Mouse (Mus musculus): Measurements from ENCODE around the gene Abl1.

- TF ChIP-seq CTCF (conservative IDR thresholded peaks at IDR 0.05 in 1 of 2, IDR thresholded peaks at IDR 0.05 in 1 of 2; ENCODE audit: low read depth in 2 of 2, low read length in 2 of 2) (no peak), ELF1 (IDR thresholded peaks at IDR 0.05; ENCODE audit: low read depth, low read length) (no peak), HCFC1 (IDR thresholded peaks at IDR 0.05; ENCODE audit: low read depth, low read length) (no peak), POLR2A (IDR thresholded peaks at IDR 0.05; ENCODE audit: low read depth, low read length) (no peak), MAZ (IDR thresholded peaks at IDR 0.05; ENCODE audit: low read depth, low read length) (no peak), RAD21 (IDR thresholded peaks at IDR 0.05; ENCODE audit: low read depth, low read length) (no peak), CHD2 (IDR thresholded peaks at IDR 0.05; ENCODE audit: low read length) (no peak), NRF1 (IDR thresholded peaks at IDR 0.05; ENCODE audit: low read depth, low read length) (no peak), EP300 (IDR thresholded peaks at IDR 0.05; ENCODE audit: low read length) (no peak), JUND (conservative IDR thresholded peaks at IDR 0.05; ENCODE audit: low read depth, low read length) (no peak), GABPA (IDR thresholded peaks at IDR 0.05; ENCODE audit: insufficient replicate concordance, low read depth, low read length) (no peak)
These were observed 108.8 kb downstream of the Abl1 start for GRCm38 (mm10) chr2:31796943-31797342.

Data from CH12.LX (cell line).